Mouse (Mus musculus) limb, embryonic 11.5 days (tissue): Measurements from ENCODE around the gene Emc3. TPM values are rescaled to one million over a fixed set of nuclear protein-coding genes. Genes with fewer than 3 reads are reported as not detected.

Experiments
- ATAC-seq: fragments of 200-750 bp; cut with Nextera tagmentation; 2 replicates; pipeline ENCODE4 v1.8.0; 2017; ENCODE audit warnings: low read depth; ENCODE audit not compliant: insufficient number of reproducible peaks, low FRiP score, low TSS enrichment
- DNase-seq: peaks from one replicate; pipeline ENCODE4 v3.0.0-alpha.2; 2015; ENCODE audit warnings: low spot score
- H3K27ac ChIP-seq: fragments of 300-500 bp; sonication (generic); replicated peaks from 2 replicates; pipeline ENCODE4 v1.5.1; 2014; ENCODE audit warnings: low read depth, mild to moderate bottlenecking, low read length
- H3K27me3 ChIP-seq: fragments of 300-500 bp; sonication (generic); 2 replicates; pipeline ENCODE4 v1.6.1; 2014; ENCODE audit warnings: mild to moderate bottlenecking, low read length, mixed read lengths; ENCODE audit not compliant: control insufficient read depth, insufficient read depth
- H3K36me3 ChIP-seq: fragments of 300-500 bp; sonication (generic); 2 replicates; pipeline ENCODE4 v1.6.1; 2014; ENCODE audit warnings: mild to moderate bottlenecking, low read length, moderate library complexity, mixed read lengths; ENCODE audit not compliant: control insufficient read depth, insufficient read depth
- H3K4me1 ChIP-seq: fragments of 300-500 bp; sonication (generic); 2 replicates; pipeline ENCODE4 v1.6.1; 2014; ENCODE audit warnings: low read length, mixed read lengths; ENCODE audit not compliant: control insufficient read depth, insufficient read depth
- H3K4me2 ChIP-seq: fragments of 300-500 bp; sonication (generic); 2 replicates; pipeline ENCODE4 v1.6.1; 2014; ENCODE audit warnings: low read depth, mild to moderate bottlenecking, moderate library complexity; ENCODE audit not compliant: severe bottlenecking
- H3K4me3 ChIP-seq: fragments of 300-500 bp; sonication (generic); 2 replicates; pipeline ENCODE4 v1.5.1; 2014; ENCODE audit warnings: low read depth, low read length
- H3K9ac ChIP-seq: fragments of 300-500 bp; sonication (generic); 2 replicates; pipeline ENCODE4 v1.6.1; 2014; ENCODE audit warnings: mild to moderate bottlenecking, low read length
- H3K9me3 ChIP-seq: fragments of 300-500 bp; sonication (generic); 2 replicates; pipeline ENCODE4 v1.6.1; 2016; ENCODE audit warnings: low read length; ENCODE audit not compliant: control insufficient read depth
- WGBS: fragments of 180-500 bp; shearing (Covaris S2); extraction: QIAGEN DNeasy Blood & Tissue Kit; methylation state at CpG from one replicate; pipeline ENCODE4 v1.1.7; 2014; 5-methylcytosine and 5-hydroxymethylcytosine counted together
- polyA plus RNA-seq: library from polyadenylated mRNA; unstranded; fragments of >200 nt; fragmentation: Nextera tagmentation; extraction: Ambion mirVana; gene quantifications from 2 replicates; pipeline ENCODE4 v1.2.1, GENCODE M21; 2014

Emc3 gene
- 74.5 and 74.8 TPM in 2 replicates for polyA plus RNA-seq

- H3K27me3 ChIP-seq = no peaks in the 10 kb centered on the region
- no peak within 1 kb of the TSS for H3K27ac ChIP-seq
- H3K36me3 ChIP-seq = no peaks in the 10 kb centered on the region
- H3K4me1 ChIP-seq = peaks cover 5% of the 10 kb centered on the region
- WGBS = 1% methylated on average over 47 of the region's 47 CpGs
- H3K4me2 ChIP-seq = peak within 1 kb of the TSS; percentile 79
- H3K9ac ChIP-seq = peak within 1 kb of the TSS; percentile 85
- DNase-seq = peak; percentile 98
- H3K4me3 ChIP-seq = peak within 1 kb of the TSS; percentile 89
- peak; percentile 82; the same call in 1 of the 2 replicates for ATAC-seq
- H3K9me3 ChIP-seq = no peaks in the 10 kb centered on the region
Observed at GRCm38 (mm10) chr6:113530932-113531839, at the start of gene Emc3, which contains the start of gene Fancd2. Gene Emc3 (minus strand): TSS chr6:113531652. Gene Fancd2 (plus strand): TSS chr6:113531682.

GRCm38 (mm10) chr6:113579306-113579705, 47.9 kb upstream of the Emc3 start:
- Histone ChIP-seq H3K9ac (no peak overlapping the region), H3K36me3 (peaks cover 7% of the 10 kb centered on the region), H3K9me3 (no peaks in the 10 kb centered on the region), H3K27ac (no peak overlapping the region), H3K4me2 (no peak overlapping the region), H3K4me3 (no peak overlapping the region), H3K4me1 (no peaks in the 10 kb centered on the region), H3K27me3 (no peaks in the 10 kb centered on the region)
- ATAC-seq = no peak
- 95% methylated on average over 3 of the region's 3 CpGs for WGBS
- no peak for DNase-seq

- no peak overlapping the region for H3K4me3 ChIP-seq
- no peaks in the 10 kb centered on the region for H3K9me3 ChIP-seq
- H3K4me1 ChIP-seq = no peaks in the 10 kb centered on the region
- no peak overlapping the region for H3K27ac ChIP-seq
- no peaks in the 10 kb centered on the region for H3K27me3 ChIP-seq
- 97% methylated on average over 6 of the region's 6 CpGs for WGBS
- no peak overlapping the region for H3K4me2 ChIP-seq
- no peak for DNase-seq
- no peak overlapping the region for H3K9ac ChIP-seq
- H3K36me3 ChIP-seq = peaks cover 7% of the 10 kb centered on the region
- ATAC-seq = no peak
Observed at GRCm38 (mm10) chr6:113576044-113576443, 44.6 kb upstream of the Emc3 start.

GRCm38 (mm10) chr6:113564557-113564956, 33.1 kb upstream of the Emc3 start:
- no peak overlapping the region for H3K27ac ChIP-seq
- DNase-seq (no peak), ATAC-seq (no peak)
- no peaks in the 10 kb centered on the region for H3K9me3 ChIP-seq
- H3K4me3 ChIP-seq = no peak overlapping the region
- WGBS = 86% methylated on average over 1 of the region's 1 CpGs
- H3K9ac ChIP-seq = no peak overlapping the region
- no peaks in the 10 kb centered on the region for H3K4me1 ChIP-seq
- H3K36me3 ChIP-seq = peaks cover 2% of the 10 kb centered on the region; the same call in 1 of the 2 replicates
- H3K4me2 ChIP-seq = no peak overlapping the region
- no peaks in the 10 kb centered on the region for H3K27me3 ChIP-seq

- Histone ChIP-seq H3K9me3 (no peaks in the 10 kb centered on the region), H3K27me3 (no peaks in the 10 kb centered on the region), H3K4me3 (no peak overlapping the region), H3K27ac (no peak overlapping the region), H3K9ac (no peak overlapping the region), H3K36me3 (peaks cover under 1% of the 10 kb centered on the region; the same call in 1 of the 2 replicates), H3K4me2 (no peak overlapping the region), H3K4me1 (no peaks in the 10 kb centered on the region)
- DNase-seq (no peak), ATAC-seq (no peak)
- 88% methylated on average over 6 of the region's 6 CpGs for WGBS
Observed at GRCm38 (mm10) chr6:113559736-113560135, 28.3 kb upstream of the Emc3 start.

GRCm38 (mm10) chr6:113543906-113544481, 12.5 kb upstream of the Emc3 start:
- WGBS = 93% methylated on average over 8 of the region's 12 CpGs

GRCm38 (mm10) chr6:113541610-113542009, 10.2 kb upstream of the Emc3 start:
- ATAC-seq (no peak), DNase-seq (no peak)
- H3K4me2 ChIP-seq = no peak overlapping the region
- no peak overlapping the region for H3K9ac ChIP-seq
- H3K4me1 ChIP-seq = no peaks in the 10 kb centered on the region
- H3K4me3 ChIP-seq = no peak overlapping the region
- no peaks in the 10 kb centered on the region for H3K9me3 ChIP-seq
- H3K36me3 ChIP-seq = no peaks in the 10 kb centered on the region; the same call in 1 of the 2 replicates
- WGBS = 86% methylated on average over 6 of the region's 6 CpGs
- no peak overlapping the region for H3K27ac ChIP-seq
- no peaks in the 10 kb centered on the region for H3K27me3 ChIP-seq

More at GRCm38 (mm10) chr6:113543906-113544481, 12.5 kb upstream of the Emc3 start:
- Histone ChIP-seq H3K4me1 (no peaks in the 10 kb centered on the region), H3K9me3 (no peaks in the 10 kb centered on the region), H3K9ac (no peak overlapping the region), H3K27me3 (no peaks in the 10 kb centered on the region), H3K36me3 (no peaks in the 10 kb centered on the region; the same call in 1 of the 2 replicates), H3K27ac (no peak overlapping the region), H3K4me3 (no peak overlapping the region), H3K4me2 (no peak overlapping the region)
- DNase-seq (no peak), ATAC-seq (no peak)

- WGBS = 85% methylated on average over 7 of the region's 7 CpGs
Observed at GRCm38 (mm10) chr6:113534886-113535285, 3.4 kb upstream of the Emc3 start.

More at GRCm38 (mm10) chr6:113534886-113535285, 3.4 kb upstream of the Emc3 start:
- Histone ChIP-seq H3K4me2 (no peak overlapping the region), H3K36me3 (no peaks in the 10 kb centered on the region; the same call in 1 of the 2 replicates), H3K4me3 (no peak overlapping the region), H3K27ac (no peak overlapping the region), H3K9me3 (no peaks in the 10 kb centered on the region), H3K9ac (no peak overlapping the region), H3K4me1 (peaks cover 5% of the 10 kb centered on the region), H3K27me3 (no peaks in the 10 kb centered on the region)
- DNase-seq = no peak
- no peak for ATAC-seq
